Mouse (Mus musculus) heart, postnatal 0 days (tissue): ENCODE measurements around the gene Pcbp3.

Experiments
- CTCF ChIP-seq: IDR thresholded peaks from 2 replicates; pipeline ENCODE4 v1.5.1; 2016; ENCODE audit warnings: antibody characterized with exemption, control low read depth, low read depth
- EP300 ChIP-seq: IDR thresholded peaks from 2 replicates; pipeline ENCODE4 v1.6.1; 2016; ENCODE audit warnings: antibody characterized with exemption, low read depth

DNA sequence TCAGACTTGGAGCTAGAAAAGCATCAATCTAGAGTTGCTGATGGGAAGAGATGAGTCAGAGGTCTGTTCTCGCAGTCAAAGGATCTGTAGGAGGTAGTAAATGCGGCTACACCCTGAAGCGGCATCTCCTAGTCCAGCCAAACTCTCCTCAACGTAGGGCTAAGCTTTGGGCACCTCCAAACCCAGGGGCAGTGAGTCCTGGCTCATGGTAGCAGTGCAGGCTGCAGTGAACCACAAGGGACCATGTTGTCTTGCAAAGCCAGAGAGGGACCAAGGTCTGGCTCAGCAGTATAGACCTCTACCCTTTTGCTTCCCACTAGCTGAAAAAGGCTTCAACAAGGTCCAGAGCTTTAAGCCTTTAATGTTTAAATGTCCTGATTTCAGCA is 159.2 kb downstream of the Pcbp3 start:
- TF ChIP-seq CTCF = no peak
- TF ChIP-seq EP300 = no peak
